Comparison of ENCODE assay signal across 37 mouse cellular contexts in genomic region chr2:160715463-160716030, GRCm38 (mm10). TPM values are rescaled to one million over a fixed set of nuclear protein-coding genes. Genes with fewer than 3 reads are reported as not detected.
A peak's percentile ranks its signal among the peaks of the same experiment; 100 is the strongest.
DNase-seq lines count a peak whose midpoint lies in the region; ATAC-seq and TF ChIP-seq lines count a peak whose summit lies in the region.
"Had no signal": no experiment of that assay in that cellular context is flagged by ENCODE, and none has a peak within 500 bp of the region (broad histone marks: within the 10 kb centered on the region; RNA-seq: fewer than 3 reads in every experiment).

No protein-coding gene starts in this region.

- H3K27me3 ChIP-seq in heart, adult 2 months (ENCODE audit: control insufficient read depth, insufficient read depth, low read length): no peaks in the 10 kb centered on the region
- H3K27me3 ChIP-seq in limb, embryonic 11.5 days (ENCODE audit: control insufficient read depth, insufficient read depth, low read length): no peaks in the 10 kb centered on the region
- H3K27me3 ChIP-seq in limb, embryonic 10.5 days (ENCODE audit: low read depth, poor library complexity, severe bottlenecking): no peaks in the 10 kb centered on the region
- H3K27me3 ChIP-seq in forebrain, embryonic 14.5 days (replicated peaks; ENCODE audit: control insufficient read depth, insufficient read depth, low read length): no peaks in the 10 kb centered on the region
- no peaks in the 10 kb centered on the region for H3K27me3 ChIP-seq in forebrain, postnatal 0 days (ENCODE audit: insufficient read depth, low read length)
- H3K27me3 ChIP-seq: embryonic facial prominence, embryonic 13.5 days; heart, embryonic 12.5 days; limb, embryonic 15.5 days; liver, embryonic 15.5 days; neural tube, embryonic 12.5 days had no signal

- 66% methylated on average over 4 of the region's 4 CpGs for WGBS in heart, adult 2 months
- 92% methylated on average over 4 of the region's 4 CpGs for WGBS in limb, embryonic 11.5 days
- 95% methylated on average over 4 of the region's 4 CpGs for WGBS in limb, embryonic 10.5 days
- 35% methylated on average over 4 of the region's 4 CpGs for WGBS in forebrain, embryonic 14.5 days
- 28% methylated on average over 4 of the region's 4 CpGs for WGBS in forebrain, postnatal 0 days

- TF ChIP-seq POLR2A in heart, adult 2 months (IDR thresholded peaks at IDR 0.05; ENCODE audit: insufficient read depth, low read depth, low read length): no peak

- no peak overlapping the region for H3K4me3 ChIP-seq in heart, adult 2 months
- no peak overlapping the region for H3K4me3 ChIP-seq in limb, embryonic 11.5 days (ENCODE audit: low read depth, low read length)
- H3K4me3 ChIP-seq in limb, embryonic 10.5 days: no peak overlapping the region
- H3K4me3 ChIP-seq in forebrain, embryonic 14.5 days (ENCODE audit: low read depth, low read length): no peak overlapping the region
- H3K4me3 ChIP-seq in forebrain, postnatal 0 days (ENCODE audit: low read depth, low read length): no peak overlapping the region
- H3K4me3 ChIP-seq: embryonic facial prominence, embryonic 13.5 days; erythroblast, embryonic 14.5 days; heart, embryonic 12.5 days; limb, embryonic 15.5 days; liver, embryonic 15.5 days; myocyte; neural tube, embryonic 12.5 days had no signal

- no peaks in the 10 kb centered on the region for H3K79me2 ChIP-seq in heart, adult 2 months (replicated peaks; ENCODE audit: control insufficient read depth, insufficient read depth, low read length)

- no peaks in the 10 kb centered on the region for H3K9me3 ChIP-seq in limb, embryonic 11.5 days (ENCODE audit: control insufficient read depth, low read length)
- H3K9me3 ChIP-seq in limb, embryonic 10.5 days (replicated peaks): no peaks in the 10 kb centered on the region
- H3K9me3 ChIP-seq in forebrain, embryonic 14.5 days (replicated peaks; ENCODE audit: control insufficient read depth, low read length): no peaks in the 10 kb centered on the region
- no peaks in the 10 kb centered on the region for H3K9me3 ChIP-seq in forebrain, postnatal 0 days (ENCODE audit: low read length)
- H3K9me3 ChIP-seq: embryonic facial prominence, embryonic 13.5 days; heart, embryonic 12.5 days; limb, embryonic 15.5 days; liver, embryonic 15.5 days; neural tube, embryonic 12.5 days had no signal

- no peak overlapping the region for H3K27ac ChIP-seq in heart, adult 2 months
- no peak overlapping the region for H3K27ac ChIP-seq in limb, embryonic 11.5 days (replicated peaks; ENCODE audit: low read depth, low read length)
- no peak overlapping the region for H3K27ac ChIP-seq in limb, embryonic 10.5 days
- peak overlapping the region; percentile 27; the same call in 1 of the 2 replicates for H3K27ac ChIP-seq in forebrain, embryonic 14.5 days (ENCODE audit: low read depth, low read length)
- 0 out of 2 replicates have a peak overlapping the region, but pooled peaks have one; percentile 36 for H3K27ac ChIP-seq in forebrain, postnatal 0 days (ENCODE audit: low read depth, low read length)
- H3K27ac ChIP-seq: embryonic facial prominence, embryonic 13.5 days; hindbrain, embryonic 14.5 days; limb, embryonic 15.5 days; liver, embryonic 15.5 days; neural tube, embryonic 12.5 days; stomach, postnatal 0 days had no signal

- peak; percentile 51 for DNase-seq in heart, adult 11 months
- DNase-seq in heart, adult 2 months: no peak
- peak; percentile 11 for DNase-seq in limb, embryonic 11.5 days (ENCODE audit: low spot score)
- DNase-seq in limb, embryonic 10.5 days (ENCODE audit: low spot score): no peak
- DNase-seq in forebrain, embryonic 14.5 days (ENCODE audit: low spot score): peak; percentile 68
- peak; percentile 30 for DNase-seq in forebrain, postnatal 0 days
- DNase-seq in layer of hippocampus, postnatal 25 days (ENCODE audit: extremely low spot score in 1 of 2, low spot score in 1 of 2): no peak
- DNase-seq: adrenal gland, adult 2 months; B cell, adult 2 months; cerebellum, adult 11 months; cerebellum, adult 9-10 months; cerebellum, postnatal 36 days; embryo, embryonic 11 days; gastrocnemius, postnatal 25 days; heart, adult 18-20 months; heart, postnatal 4 days; kidney, adult 11 months; kidney, postnatal 4 days; layer of hippocampus, adult 9-11 months; lung, embryonic 14.5 days; lung, postnatal 14 days; right cerebral cortex, adult 18-20 months; right cerebral cortex, postnatal 4 days; thymus, adult 18-20 months; thymus, postnatal 25 days had no signal

- intact Hi-C loops in heart, adult 2 months (cut with DNase I): no loop called here

- no peak overlapping the region for H3K4me2 ChIP-seq in limb, embryonic 11.5 days (ENCODE audit: low read depth, severe bottlenecking)
- H3K4me2 ChIP-seq in forebrain, embryonic 14.5 days (ENCODE audit: low read length): no peak overlapping the region
- no peak overlapping the region for H3K4me2 ChIP-seq in forebrain, postnatal 0 days (ENCODE audit: low read depth)
- H3K4me2 ChIP-seq: embryonic facial prominence, embryonic 13.5 days; heart, embryonic 12.5 days; hindbrain, embryonic 14.5 days; limb, embryonic 15.5 days; liver, embryonic 15.5 days; lung, embryonic 14.5 days; midbrain, embryonic 11.5 days; neural tube, embryonic 12.5 days had no signal

- peaks cover 15% of the 10 kb centered on the region for H3K36me3 ChIP-seq in heart, adult 2 months (ENCODE audit: control insufficient read depth, insufficient read depth, low read length)
- H3K36me3 ChIP-seq in limb, embryonic 11.5 days (ENCODE audit: control insufficient read depth, insufficient read depth, low read length): peaks cover 28% of the 10 kb centered on the region; the same call in 1 of the 2 replicates
- H3K36me3 ChIP-seq in limb, embryonic 10.5 days: peaks cover 99% of the 10 kb centered on the region
- peaks cover 91% of the 10 kb centered on the region for H3K36me3 ChIP-seq in forebrain, embryonic 14.5 days (ENCODE audit: control insufficient read depth, insufficient read depth, low read length)
- H3K36me3 ChIP-seq in forebrain, postnatal 0 days (ENCODE audit: insufficient read depth): peaks cover 70% of the 10 kb centered on the region

- no peak for TF ChIP-seq EP300 in heart, adult 2 months (IDR thresholded peaks at IDR 0.05; ENCODE audit: insufficient read depth, low read depth, low read length)

- H3K4me1 ChIP-seq in heart, adult 2 months (ENCODE audit: control insufficient read depth, insufficient read depth, low read length): no peaks in the 10 kb centered on the region
- no peaks in the 10 kb centered on the region for H3K4me1 ChIP-seq in limb, embryonic 11.5 days (ENCODE audit: control insufficient read depth, insufficient read depth, low read length)
- H3K4me1 ChIP-seq in limb, embryonic 10.5 days: no peaks in the 10 kb centered on the region
- H3K4me1 ChIP-seq in forebrain, embryonic 14.5 days (ENCODE audit: control insufficient read depth, insufficient read depth, low read length): peaks cover 3% of the 10 kb centered on the region; the same call in 1 of the 2 replicates
- H3K4me1 ChIP-seq in forebrain, postnatal 0 days (ENCODE audit: insufficient read depth): no peaks in the 10 kb centered on the region
- H3K4me1 ChIP-seq: embryonic facial prominence, embryonic 13.5 days; heart, embryonic 12.5 days; limb, embryonic 15.5 days; liver, embryonic 15.5 days; neural tube, embryonic 12.5 days had no signal

- TF ChIP-seq CTCF in heart, adult 2 months (IDR thresholded peaks at IDR 0.05): no peak
- peak; percentile 22; the same call in 1 of the 2 replicates for TF ChIP-seq CTCF in forebrain, postnatal 0 days (IDR thresholded peaks at IDR 0.05; ENCODE audit: low read depth)

- no peak overlapping the region for H3K9ac ChIP-seq in heart, adult 2 months (ENCODE audit: low read depth, low read length)
- no peak overlapping the region for H3K9ac ChIP-seq in limb, embryonic 11.5 days (ENCODE audit: low read length)
- no peak overlapping the region for H3K9ac ChIP-seq in forebrain, embryonic 14.5 days (ENCODE audit: low read length)
- H3K9ac ChIP-seq in forebrain, postnatal 0 days: no peak overlapping the region
- H3K9ac ChIP-seq: embryonic facial prominence, embryonic 13.5 days; heart, embryonic 12.5 days; hindbrain, embryonic 14.5 days; limb, embryonic 15.5 days; liver, embryonic 15.5 days; lung, embryonic 14.5 days; neural tube, embryonic 12.5 days had no signal

- no peak for ATAC-seq in limb, embryonic 11.5 days (ENCODE audit: insufficient number of reproducible peaks, low FRiP score, low TSS enrichment, low read depth)
- ATAC-seq in forebrain, embryonic 14.5 days: peak; percentile 71
- ATAC-seq in forebrain, postnatal 0 days: no peak
- ATAC-seq: inflammation-experienced regulatory T-cells, adult 6 months; midbrain, embryonic 16.5 days had no signal

RNA-seq across cellular contexts. Expression of gene Plcg1, which starts 15.6 kb away (rescaled TPM):
- 10 to 100 TPM; 56.4 to 67.2 TPM for total RNA-seq in heart, adult 2 months (2021)
- polyA plus RNA-seq in heart, adult 2 months (2012; rRNA removed): 45.8 and 66.5 TPM in 2 replicates
- 83.7 and 98.5 TPM in 2 replicates for polyA plus RNA-seq in limb, embryonic 11.5 days (2014; fragmentation: Nextera tagmentation; extraction: Ambion mirVana)
- 76.7 and 93.9 TPM in 2 replicates for polyA plus RNA-seq in limb, embryonic 10.5 days (2016; fragmentation: Nextera tagmentation; extraction: Ambion mirVana)
- polyA plus RNA-seq in forebrain, embryonic 14.5 days (2014; fragmentation: Nextera tagmentation; extraction: Ambion mirVana): 40.2 and 48.7 TPM in 2 replicates
- total RNA-seq in forebrain, postnatal 0 days (2014; rRNA removed): 119 and 139 TPM in 2 replicates
- polyA plus RNA-seq in forebrain, postnatal 0 days (2015; fragmentation: Nextera tagmentation; extraction: Ambion mirVana): 36.9 and 48.2 TPM in 2 replicates
- 10 to 100 TPM; 95.9 to 96.4 TPM for total RNA-seq in layer of hippocampus, postnatal 25 days (2021)

Comparison
In these comparisons a context has a peak if more than half of its experiments do, and no peak if none do; other contexts are left out.
1. DNase-seq: peak in heart, adult 11 months (single experiment), limb, embryonic 11.5 days (single experiment), forebrain, embryonic 14.5 days (single experiment) and forebrain, postnatal 0 days (single experiment); none in heart, adult 2 months (0 of 2), limb, embryonic 10.5 days (single experiment) and layer of hippocampus, postnatal 25 days (0 of 2).
2. H3K27ac ChIP-seq: peak in forebrain, embryonic 14.5 days (single experiment) and forebrain, postnatal 0 days (single experiment); none in heart, adult 2 months (single experiment), limb, embryonic 11.5 days (single experiment) and limb, embryonic 10.5 days (single experiment).